Mouse (Mus musculus): ENCODE data around the gene Tpst2. TPM values are rescaled to one million over a fixed set of nuclear protein-coding genes. Genes with fewer than 3 reads are reported as not detected.

The Tpst2 gene
- polyA plus RNA-seq, 1 experiment = 37.6 TPM

GRCm38 (mm10) chr5:112265110-112265509 lies 11.4 kb upstream of the Tpst2 start:
- 83% methylated on average over 5 of the region's 5 CpGs for WGBS
- no peaks in the 10 kb centered on the region for H3K27me3 ChIP-seq (replicated peaks; ENCODE audit: control insufficient read depth, insufficient read depth, low read length)
- no peak for DNase-seq
- no peaks in the 10 kb centered on the region for H3K36me3 ChIP-seq (ENCODE audit: control insufficient read depth, insufficient read depth, low read length)
- no peak overlapping the region for H3K4me3 ChIP-seq (ENCODE audit: insufficient read depth, low read depth, low read length)
- no peaks in the 10 kb centered on the region for H3K4me1 ChIP-seq (ENCODE audit: control insufficient read depth, insufficient read depth, low read length)
- TF ChIP-seq CTCF (conservative IDR thresholded peaks at IDR 0.05; ENCODE audit: insufficient read depth, insufficient read length, low read depth, low read length) (no peak), POLR2A (IDR thresholded peaks at IDR 0.05; ENCODE audit: low read depth, low read length) (no peak)
- H3K27ac ChIP-seq (ENCODE audit: insufficient read depth, low read depth, low read length) = no peak overlapping the region

- Histone ChIP-seq H3K4me1 (ENCODE audit: control insufficient read depth, insufficient read depth, low read length) (no peaks in the 10 kb centered on the region), H3K27ac (ENCODE audit: insufficient read depth, low read depth, low read length) (no peak overlapping the region), H3K4me3 (ENCODE audit: insufficient read depth, low read depth, low read length) (no peak overlapping the region), H3K36me3 (ENCODE audit: control insufficient read depth, insufficient read depth, low read length) (no peaks in the 10 kb centered on the region), H3K27me3 (replicated peaks; ENCODE audit: control insufficient read depth, insufficient read depth, low read length) (no peaks in the 10 kb centered on the region)
- WGBS = 34% methylated on average over 10 of the region's 10 CpGs
- no peak for DNase-seq
- no peak for TF ChIP-seq CTCF (conservative IDR thresholded peaks at IDR 0.05; ENCODE audit: insufficient read depth, insufficient read length, low read depth, low read length)
Observed at GRCm38 (mm10) chr5:112265515-112265914, 11.0 kb upstream of the Tpst2 start.

- H3K36me3 ChIP-seq (ENCODE audit: control insufficient read depth, insufficient read depth, low read length) = no peaks in the 10 kb centered on the region
- no peaks in the 10 kb centered on the region for H3K27me3 ChIP-seq (replicated peaks; ENCODE audit: control insufficient read depth, insufficient read depth, low read length)
- no peak for DNase-seq
- no peaks in the 10 kb centered on the region for H3K4me1 ChIP-seq (ENCODE audit: control insufficient read depth, insufficient read depth, low read length)
- H3K4me3 ChIP-seq (ENCODE audit: insufficient read depth, low read depth, low read length) = no peak overlapping the region
- 66% methylated on average over 9 of the region's 9 CpGs for WGBS
- no peak overlapping the region for H3K27ac ChIP-seq (ENCODE audit: insufficient read depth, low read depth, low read length)
- no peak for TF ChIP-seq POLR2A (IDR thresholded peaks at IDR 0.05; ENCODE audit: low read depth, low read length)
Observed at GRCm38 (mm10) chr5:112266011-112266777, 10.3 kb upstream of the Tpst2 start.

- Histone ChIP-seq H3K4me1 (ENCODE audit: control insufficient read depth, insufficient read depth, low read length) (no peaks in the 10 kb centered on the region), H3K27me3 (replicated peaks; ENCODE audit: control insufficient read depth, insufficient read depth, low read length) (no peaks in the 10 kb centered on the region), H3K27ac (ENCODE audit: insufficient read depth, low read depth, low read length) (no peak overlapping the region), H3K4me3 (ENCODE audit: insufficient read depth, low read depth, low read length) (no peak overlapping the region), H3K36me3 (ENCODE audit: control insufficient read depth, insufficient read depth, low read length) (no peaks in the 10 kb centered on the region)
- TF ChIP-seq CTCF (conservative IDR thresholded peaks at IDR 0.05; ENCODE audit: insufficient read depth, insufficient read length, low read depth, low read length) = no peak
- no peak for TF ChIP-seq POLR2A (IDR thresholded peaks at IDR 0.05; ENCODE audit: low read depth, low read length)
- DNase-seq = no peak
- WGBS = 33% methylated on average over 24 of the region's 24 CpGs
Observed at GRCm38 (mm10) chr5:112270764-112271541, 5.5 kb upstream of the Tpst2 start.

GRCm38 (mm10) chr5:112272934-112273333 lies 3.6 kb upstream of the Tpst2 start:
- Histone ChIP-seq H3K36me3 (ENCODE audit: control insufficient read depth, insufficient read depth, low read length) (no peaks in the 10 kb centered on the region), H3K4me1 (ENCODE audit: control insufficient read depth, insufficient read depth, low read length) (no peaks in the 10 kb centered on the region), H3K4me3 (ENCODE audit: insufficient read depth, low read depth, low read length) (no peak overlapping the region), H3K27ac (ENCODE audit: insufficient read depth, low read depth, low read length) (no peak overlapping the region), H3K27me3 (replicated peaks; ENCODE audit: control insufficient read depth, insufficient read depth, low read length) (no peaks in the 10 kb centered on the region)
- DNase-seq = no peak
- TF ChIP-seq CTCF (conservative IDR thresholded peaks at IDR 0.05; ENCODE audit: insufficient read depth, insufficient read length, low read depth, low read length) (no peak), POLR2A (IDR thresholded peaks at IDR 0.05; ENCODE audit: low read depth, low read length) (no peak)
- WGBS = 77% methylated on average over 2 of the region's 2 CpGs

GRCm38 (mm10) chr5:112273746-112274463 lies 2.6 kb upstream of the Tpst2 start:
- Histone ChIP-seq H3K4me3 (ENCODE audit: insufficient read depth, low read depth, low read length) (no peak overlapping the region), H3K4me1 (ENCODE audit: control insufficient read depth, insufficient read depth, low read length) (peaks cover 2% of the 10 kb centered on the region; the same call in 1 of the 2 replicates), H3K36me3 (ENCODE audit: control insufficient read depth, insufficient read depth, low read length) (no peaks in the 10 kb centered on the region), H3K27me3 (replicated peaks; ENCODE audit: control insufficient read depth, insufficient read depth, low read length) (no peaks in the 10 kb centered on the region), H3K27ac (ENCODE audit: insufficient read depth, low read depth, low read length) (no peak overlapping the region)
- TF ChIP-seq CTCF (conservative IDR thresholded peaks at IDR 0.05; ENCODE audit: insufficient read depth, insufficient read length, low read depth, low read length) (no peak), POLR2A (IDR thresholded peaks at IDR 0.05; ENCODE audit: low read depth, low read length) (no peak)
- 46% methylated on average over 2 of the region's 2 CpGs for WGBS
- DNase-seq = no peak

Measured in kidney, adult 2 months (tissue).